Mouse (Mus musculus) testis, adult 2 months (tissue): ENCODE data around the gene Ran. TPM values are rescaled to one million over a fixed set of nuclear protein-coding genes. Genes with fewer than 3 reads are reported as not detected.

Experiments used
- H3K27ac ChIP-seq: fragments of 200-500 bp; 2 replicates; pipeline ENCODE4 v1.5.1; 2012; ENCODE audit warnings: low read depth, low read length; ENCODE audit not compliant: control insufficient read depth, insufficient read depth
- H3K27me3 ChIP-seq: fragments of 200-500 bp; 2 replicates; pipeline ENCODE4 v1.6.1; 2012; ENCODE audit warnings: mild to moderate bottlenecking, low read length, moderate library complexity; ENCODE audit not compliant: control insufficient read depth, insufficient read depth
- H3K36me3 ChIP-seq: fragments of 200-500 bp; 2 replicates; pipeline ENCODE4 v1.6.1; 2012; ENCODE audit warnings: mild to moderate bottlenecking, low read length; ENCODE audit not compliant: control insufficient read depth, insufficient read depth
- H3K4me1 ChIP-seq: fragments of 200-500 bp; 2 replicates; pipeline ENCODE4 v1.6.1; 2012; ENCODE audit warnings: low read length; ENCODE audit not compliant: control insufficient read depth, insufficient read depth
- H3K4me3 ChIP-seq: fragments of 200-500 bp; 2 replicates; pipeline ENCODE4 v1.5.1; 2012; ENCODE audit warnings: low read depth, mild to moderate bottlenecking, low read length, moderate library complexity, mixed read lengths; ENCODE audit not compliant: control insufficient read depth
- CTCF ChIP-seq: fragments of 200-500 bp; IDR thresholded peaks from 2 replicates; pipeline ENCODE4 v1.5.1; 2012; ENCODE audit warnings: low read depth, mild to moderate bottlenecking, inconsistent platforms, low read length, moderate library complexity; ENCODE audit not compliant: control insufficient read depth, insufficient read depth, insufficient replicate concordance
- POLR2A ChIP-seq: fragments of 200-500 bp; IDR thresholded peaks from 2 replicates; pipeline ENCODE4 v1.6.1; 2012; ENCODE audit warnings: low read depth, mild to moderate bottlenecking, inconsistent platforms, low read length, moderate library complexity; ENCODE audit not compliant: control insufficient read depth
- polyA plus RNA-seq: library from polyadenylated mRNA; depleted of rRNA; stranded (reverse); fragments of >200 nt; gene quantifications from 2 replicates; pipeline ENCODE4 v1.2.3, GENCODE M21; 2012

Ran gene
- polyA plus RNA-seq, 1 experiment, result 254 TPM

DNA sequence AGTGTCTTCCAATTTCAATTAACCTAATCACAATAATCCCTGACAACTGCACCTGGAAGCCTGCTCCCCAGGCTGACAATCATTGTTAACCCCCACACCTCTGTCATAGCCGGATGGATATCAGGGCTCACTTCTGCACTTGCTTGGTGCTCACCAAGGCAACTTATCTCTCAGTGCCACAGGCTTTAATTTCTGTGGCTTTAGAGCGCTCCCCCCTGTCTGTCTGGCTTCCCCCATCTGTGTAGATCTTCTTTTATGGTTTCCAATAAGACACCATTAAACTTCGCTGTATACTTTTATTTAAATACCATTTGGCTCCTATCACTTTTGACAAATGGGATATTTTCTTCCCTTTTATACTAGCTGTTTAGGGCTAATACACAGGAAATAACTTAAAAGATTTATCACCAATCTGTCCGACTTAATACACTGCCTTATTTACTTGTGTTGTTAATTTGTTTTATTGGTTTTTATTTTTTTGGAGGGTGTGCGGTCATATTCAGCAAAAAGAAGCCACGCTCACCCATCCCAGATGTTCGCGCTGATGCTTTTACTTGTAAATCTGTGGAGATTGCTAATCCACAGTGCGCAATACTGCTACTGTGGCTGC is 34.9 kb downstream of the Ran start:
- H3K27ac ChIP-seq, result no peak overlapping the region
- no peaks in the 10 kb centered on the region for H3K4me1 ChIP-seq
- H3K36me3 ChIP-seq, result no peaks in the 10 kb centered on the region
- TF ChIP-seq CTCF (no peak), POLR2A (no peak)
- H3K4me3 ChIP-seq, result no peak overlapping the region
- no peaks in the 10 kb centered on the region for H3K27me3 ChIP-seq

DNA sequence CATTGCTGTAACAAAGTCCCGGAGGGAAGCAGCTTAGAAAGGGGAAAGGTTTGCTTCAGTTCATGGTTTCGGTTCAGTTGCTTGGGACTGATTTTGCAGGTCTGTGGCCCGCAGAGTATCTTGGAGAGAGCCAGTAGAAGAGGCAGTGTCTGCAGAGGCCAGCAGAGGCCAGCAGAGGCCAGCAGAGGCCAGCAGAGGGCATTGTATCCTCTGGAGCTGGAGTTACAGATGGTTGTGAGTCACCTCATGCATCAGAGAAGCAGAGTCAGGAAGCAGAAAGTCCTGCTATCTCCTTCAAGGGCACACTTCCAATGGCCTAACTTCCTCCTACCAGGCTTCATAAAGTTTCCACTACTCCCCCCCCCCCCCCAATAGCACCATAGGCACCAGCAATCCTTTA is 39.2 kb downstream of the Ran start:
- H3K36me3 ChIP-seq, result no peaks in the 10 kb centered on the region
- no peaks in the 10 kb centered on the region for H3K27me3 ChIP-seq

DNA sequence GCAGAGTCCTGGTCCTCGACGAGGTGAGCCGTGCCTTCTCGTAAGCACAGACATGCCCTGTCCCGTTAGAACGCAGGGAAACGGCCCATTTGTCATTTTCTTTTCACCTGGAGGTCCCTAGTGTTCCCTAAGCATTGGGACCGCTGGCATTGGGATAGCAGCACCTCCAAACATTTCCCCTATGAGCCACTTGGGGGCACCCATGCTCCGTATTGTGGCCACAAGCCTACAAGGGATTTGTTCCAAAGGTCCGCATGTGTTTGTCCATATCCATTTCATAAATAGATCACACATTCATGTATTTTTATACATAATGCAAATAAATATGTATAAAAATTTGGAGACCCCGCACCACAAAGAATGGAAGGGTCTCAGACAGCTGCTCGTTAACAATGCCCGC is 41.7 kb downstream of the Ran start:
- no peak overlapping the region for H3K27ac ChIP-seq
- no peaks in the 10 kb centered on the region for H3K36me3 ChIP-seq
- H3K4me3 ChIP-seq, result no peak overlapping the region
- TF ChIP-seq POLR2A (no peak), CTCF (peak; percentile 49; the same call in 1 of the 2 replicates)
- H3K4me1 ChIP-seq, result peaks cover 26% of the 10 kb centered on the region
- H3K27me3 ChIP-seq, result no peaks in the 10 kb centered on the region

More for the DNA sequence above, 39.2 kb downstream of the Ran start:
- no peak for TF ChIP-seq CTCF
- no peak for TF ChIP-seq POLR2A
- peaks cover 8% of the 10 kb centered on the region for H3K4me1 ChIP-seq
- H3K27ac ChIP-seq, result no peak overlapping the region
- H3K4me3 ChIP-seq, result no peak overlapping the region

DNA sequence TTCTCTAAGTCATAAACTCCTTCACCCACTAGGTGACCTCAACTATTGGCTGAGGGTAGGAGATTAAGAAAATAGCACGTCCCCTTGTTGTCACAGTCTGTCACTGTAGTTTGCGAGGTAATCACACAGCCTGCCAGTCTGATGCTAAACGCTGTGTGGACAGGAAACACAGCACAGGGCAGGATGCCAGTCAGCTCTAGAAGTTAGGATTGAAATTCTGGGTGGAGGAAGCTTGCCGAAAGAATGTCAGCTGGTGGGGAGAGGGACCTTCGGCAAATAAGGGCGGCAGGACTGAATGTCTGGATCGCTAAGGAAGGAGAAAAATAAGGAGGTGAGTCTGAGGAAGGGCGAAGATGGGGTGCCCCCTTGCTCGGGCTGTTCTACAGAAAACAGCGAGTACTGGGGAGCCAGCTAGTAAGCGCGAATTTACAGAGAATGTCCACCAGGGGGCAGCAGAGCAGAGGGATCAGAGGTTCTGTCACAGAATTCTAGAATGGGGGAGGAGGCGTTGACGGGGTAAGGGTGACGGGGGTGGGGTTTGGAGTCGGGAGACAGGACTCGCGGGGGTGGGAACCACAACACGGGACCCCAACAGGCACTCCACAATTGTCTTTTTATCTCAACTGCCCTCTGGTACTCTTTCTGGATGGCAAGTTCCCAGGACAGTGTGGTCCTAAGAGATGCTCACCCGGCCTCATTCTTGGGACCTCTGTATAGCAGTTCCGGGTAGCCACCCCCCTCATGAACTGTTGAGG is 43.3 kb downstream of the Ran start:
- H3K27ac ChIP-seq, result no peak overlapping the region
- peaks cover 26% of the 10 kb centered on the region for H3K4me1 ChIP-seq
- H3K4me3 ChIP-seq, result peak overlapping the region; percentile 12
- H3K36me3 ChIP-seq, result no peaks in the 10 kb centered on the region
- TF ChIP-seq CTCF (peak; percentile 86), POLR2A (no peak)
- H3K27me3 ChIP-seq, result no peaks in the 10 kb centered on the region

DNA sequence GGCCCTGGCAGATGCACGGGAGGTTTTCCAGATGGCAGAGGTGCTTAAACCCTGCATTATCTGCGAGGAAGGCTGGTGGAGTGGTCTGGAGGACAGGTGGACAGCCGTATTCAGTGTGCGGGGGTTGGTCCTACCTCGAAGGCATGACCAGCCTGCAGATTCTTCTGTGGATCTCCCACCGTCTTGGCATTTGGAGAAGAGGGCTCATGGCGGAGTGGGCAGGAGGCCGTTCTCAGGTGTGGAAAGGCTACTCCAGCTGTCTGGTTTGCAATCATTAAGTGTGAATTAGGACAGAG is 43.9 kb downstream of the Ran start:
- Histone ChIP-seq H3K27ac (no peak overlapping the region), H3K27me3 (no peaks in the 10 kb centered on the region), H3K4me1 (peaks cover 26% of the 10 kb centered on the region), H3K4me3 (peak overlapping the region; percentile 12), H3K36me3 (no peaks in the 10 kb centered on the region)
- TF ChIP-seq CTCF (no peak), POLR2A (no peak)

DNA sequence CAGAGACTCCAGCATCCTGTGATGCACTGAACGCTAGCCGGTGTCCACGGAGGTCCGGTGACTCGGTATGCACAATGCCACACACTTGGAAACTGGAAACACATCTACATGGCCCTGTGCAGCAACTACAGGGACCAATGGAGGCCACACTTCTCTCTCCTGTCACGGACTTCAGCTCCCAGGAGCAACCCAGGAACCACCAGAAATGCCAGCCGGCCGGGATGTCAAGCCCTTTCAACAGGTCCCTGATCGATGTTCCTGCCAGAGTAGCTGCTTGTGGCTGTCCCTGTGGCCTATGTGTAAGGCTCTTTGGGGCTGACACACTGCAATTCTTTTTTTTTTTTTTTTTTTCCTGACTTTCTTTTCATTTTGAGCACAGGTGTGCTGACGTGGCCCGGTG is 44.3 kb downstream of the Ran start:
- TF ChIP-seq POLR2A (no peak), CTCF (no peak)
- Histone ChIP-seq H3K4me1 (peaks cover 26% of the 10 kb centered on the region), H3K27ac (no peak overlapping the region), H3K27me3 (no peaks in the 10 kb centered on the region), H3K4me3 (no peak overlapping the region), H3K36me3 (no peaks in the 10 kb centered on the region)

DNA sequence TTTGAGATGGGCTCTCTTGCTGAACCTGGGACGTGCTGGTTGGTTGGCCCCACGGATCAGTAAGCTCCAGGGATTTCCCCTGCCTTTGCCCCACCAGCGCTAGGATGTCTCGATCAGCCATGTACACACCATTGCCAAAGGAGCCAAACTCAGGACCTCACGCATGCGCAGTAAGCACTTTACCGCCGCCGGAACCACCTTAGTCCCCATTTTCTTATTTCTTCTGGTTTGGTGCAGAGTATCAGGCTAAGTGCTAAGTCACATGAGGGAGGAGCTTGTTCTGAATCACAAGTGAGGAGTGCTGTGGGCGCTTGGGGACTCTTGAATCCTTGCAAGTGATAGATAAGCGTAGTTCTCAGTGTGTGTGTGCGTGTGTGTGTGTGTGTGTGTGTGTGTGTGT is 45.4 kb downstream of the Ran start:
- Histone ChIP-seq H3K27ac (no peak overlapping the region), H3K4me1 (peaks cover 26% of the 10 kb centered on the region), H3K36me3 (no peaks in the 10 kb centered on the region), H3K27me3 (no peaks in the 10 kb centered on the region), H3K4me3 (peak overlapping the region; percentile 32)
- no peak for TF ChIP-seq CTCF
